ENCODE assay signal across 41 mouse cellular contexts in genomic region chr17:57116801-57117200, GRCm38 (mm10). TPM values are rescaled to one million over a fixed set of nuclear protein-coding genes. Genes with fewer than 3 reads are reported as not detected.
"Had no signal": no experiment of that assay in that cellular context is flagged by ENCODE, and none has a peak within 500 bp of the region (broad histone marks: within the 10 kb centered on the region; RNA-seq: fewer than 3 reads in every experiment).

No protein-coding gene starts in this region.

- H3K36me3 ChIP-seq: heart, embryonic 12.5 days; heart, embryonic 13.5 days; heart, embryonic 15.5 days; hindbrain, embryonic 10.5 days; hindbrain, embryonic 12.5 days; hindbrain, embryonic 13.5 days; hindbrain, embryonic 15.5 days; intestine, embryonic 15.5 days; kidney, embryonic 15.5 days had no signal

- H3K27ac ChIP-seq: heart, embryonic 13.5 days; heart, embryonic 15.5 days; hindbrain, embryonic 10.5 days; hindbrain, embryonic 12.5 days; hindbrain, embryonic 13.5 days; hindbrain, embryonic 14.5 days; hindbrain, embryonic 15.5 days; hindbrain, postnatal 0 days; intestine, embryonic 15.5 days; kidney, embryonic 15.5 days; kidney, postnatal 0 days; layer of hippocampus, adult 2 months; left cerebral cortex, adult 2 months had no signal

- ATAC-seq: hindbrain, embryonic 16.5 days; hindbrain, postnatal 0 days; inflammation-experienced regulatory T-cells, adult 6 months; intestine, embryonic 15.5 days; intestine, embryonic 16.5 days; intestine, postnatal 0 days had no signal

- H3K4me1 ChIP-seq: heart, embryonic 12.5 days; hindbrain, embryonic 12.5 days; hindbrain, embryonic 15.5 days had no signal

- H3K9ac ChIP-seq: heart, embryonic 12.5 days; heart, embryonic 13.5 days; heart, embryonic 15.5 days; hindbrain, embryonic 12.5 days; hindbrain, embryonic 13.5 days; hindbrain, embryonic 14.5 days; hindbrain, embryonic 15.5 days; intestine, embryonic 15.5 days; kidney, embryonic 15.5 days had no signal

- H3K9me3 ChIP-seq: heart, embryonic 12.5 days; heart, embryonic 13.5 days; heart, embryonic 15.5 days; hindbrain, embryonic 10.5 days; hindbrain, embryonic 12.5 days; hindbrain, embryonic 13.5 days; hindbrain, embryonic 15.5 days; intestine, embryonic 15.5 days; kidney, embryonic 15.5 days had no signal

- H3K27me3 ChIP-seq: heart, embryonic 12.5 days; heart, embryonic 15.5 days; hindbrain, embryonic 12.5 days; hindbrain, embryonic 13.5 days; hindbrain, embryonic 15.5 days; intestine, embryonic 15.5 days had no signal

- H3K4me2 ChIP-seq: heart, embryonic 12.5 days; heart, embryonic 13.5 days; heart, embryonic 15.5 days; hindbrain, embryonic 12.5 days; hindbrain, embryonic 13.5 days; hindbrain, embryonic 14.5 days; hindbrain, embryonic 15.5 days; intestine, embryonic 15.5 days; kidney, embryonic 15.5 days had no signal

- H3K4me3 ChIP-seq: heart, embryonic 12.5 days; heart, embryonic 13.5 days; heart, embryonic 15.5 days; hindbrain, embryonic 10.5 days; hindbrain, embryonic 12.5 days; hindbrain, embryonic 13.5 days; hindbrain, embryonic 15.5 days; intestine, embryonic 15.5 days; kidney, embryonic 15.5 days; layer of hippocampus, adult 2 months; left cerebral cortex, adult 2 months had no signal

- DNase-seq: heart, postnatal 10 days; heart, postnatal 14 days; heart, postnatal 36 days; heart, postnatal 4 days; kidney, adult 11 months; kidney, adult 2 months; kidney, adult 8-10 months; kidney, adult 9 months; kidney, postnatal 10 days; kidney, postnatal 14 days; kidney, postnatal 25 days; kidney, postnatal 36 days; kidney, postnatal 4 days; layer of hippocampus, adult 9-11 months; layer of hippocampus, postnatal 36 days had no signal

RNA-seq across cellular contexts. Expression of gene Cd70, which starts 32.8 kb away (rescaled TPM):
- total RNA-seq: heart, postnatal 10 days; heart, postnatal 14 days; heart, postnatal 25 days; heart, postnatal 36 days; heart, postnatal 4 days; hematopoietic stem cell, adult 5-6 weeks; layer of hippocampus, adult 2 months; left cerebral cortex, adult 18-20 months had no signal
- polyA plus RNA-seq: heart, embryonic 12.5 days; heart, embryonic 13.5 days; heart, embryonic 14.5 days; heart, embryonic 15.5 days; heart, postnatal 0 days; hindbrain, embryonic 12.5 days; intestine, embryonic 14.5 days; intestine, embryonic 16.5 days; intestine, postnatal 0 days; kidney, embryonic 14.5 days; kidney, embryonic 16.5 days; kidney, postnatal 0 days had no signal
